Mouse (Mus musculus) C2C12 (cell line): Measurements from ENCODE around the gene Allc.

ENCODE experiments used
- CTCF ChIP-seq: IDR thresholded peaks from one replicate; pipeline ENCODE4 v1.5.1; 2011; ENCODE audit not compliant: control insufficient read depth, insufficient read depth, insufficient read length
- MYOG ChIP-seq: IDR thresholded peaks from one replicate; pipeline ENCODE4 v1.6.1; 2011; ENCODE audit not compliant: control insufficient read depth, insufficient read length; ENCODE audit errors: extremely low read depth

GRCm38 (mm10) chr12:28579132-28579531 is 3.2 kb downstream of the Allc start:
- TF ChIP-seq CTCF (peak; percentile 42), MYOG (no peak)
